Mouse (Mus musculus): ENCODE measurements around the gene Lipo3. TPM values are rescaled to one million over a fixed set of nuclear protein-coding genes. Genes with fewer than 3 reads are reported as not detected.
"Not testable (repeated sequence)": the region's sequence is repeated elsewhere in the genome, so short reads cannot be mapped to it uniquely, and the experiment has no call there.

Gene Lipo3
- 13.4 and 13.8 TPM in 2 replicates for polyA plus RNA-seq (2016; fragmentation: Nextera tagmentation; extraction: Ambion mirVana)

- peak within 1 kb of the TSS; percentile 39 for H3K4me2 ChIP-seq (replicated peaks)
These were observed at the start of gene Lipo3 for GRCm38 (mm10) chr19:33761287-33762086. Gene Lipo3 (minus strand): TSS chr19:33761951.

GRCm38 (mm10) chr19:33787359-33787758 is 25.6 kb upstream of the Lipo3 start, which contains the start of gene Lipo1:
Gene Lipo1 (minus strand): TSS chr19:33787459.
- not testable (repeated sequence) for H3K4me2 ChIP-seq (replicated peaks); H3K36me3 ChIP-seq

More at GRCm38 (mm10) chr19:33761287-33762086, at the start of gene Lipo3:
- 0 out of 2 replicates have a peak within 1 kb of the TSS, but pooled peaks have one; percentile 12 for H3K4me3 ChIP-seq
- not testable (repeated sequence) for H3K9me3 ChIP-seq (replicated peaks); H3K27ac ChIP-seq; H3K9ac ChIP-seq; H3K4me1 ChIP-seq; H3K36me3 ChIP-seq; H3K27me3 ChIP-seq
- WGBS: 30% methylated on average over 14 of the region's 41 CpGs
- peak; percentile 96 for ATAC-seq (ENCODE audit: low FRiP score)

GRCm38 (mm10) chr19:33786576-33787277 is 25.0 kb upstream of the Lipo3 start:
- Histone ChIP-seq H3K4me3 (no peak overlapping the region), H3K36me3 (no peaks in the 10 kb centered on the region), H3K9me3 (replicated peaks) (no peaks in the 10 kb centered on the region), H3K27me3 (no peaks in the 10 kb centered on the region), H3K9ac (no peak overlapping the region), H3K4me1 (no peaks in the 10 kb centered on the region), H3K27ac (no peak overlapping the region), H3K4me2 (replicated peaks) (no peak overlapping the region)
- WGBS: 90% methylated on average over 12 of the region's 12 CpGs
- no peak for ATAC-seq (ENCODE audit: low FRiP score)

More at GRCm38 (mm10) chr19:33787359-33787758, 25.6 kb upstream of the Lipo3 start, which contains the start of gene Lipo1:
- not testable (repeated sequence) for H3K27me3 ChIP-seq; H3K9ac ChIP-seq; H3K4me3 ChIP-seq; H3K4me1 ChIP-seq; H3K27ac ChIP-seq; ATAC-seq (ENCODE audit: low FRiP score); H3K9me3 ChIP-seq (replicated peaks)

- H3K4me3 ChIP-seq; H3K9me3 ChIP-seq (replicated peaks); H3K4me2 ChIP-seq (replicated peaks); H3K27me3 ChIP-seq; H3K27ac ChIP-seq; H3K9ac ChIP-seq; H3K36me3 ChIP-seq; H3K4me1 ChIP-seq; ATAC-seq (ENCODE audit: low FRiP score): not testable (repeated sequence)
- 96% methylated on average over 1 of the region's 1 CpGs for WGBS
These were observed 10.5 kb downstream of the Lipo3 start, which contains the start of gene Lipo2 for GRCm38 (mm10) chr19:33751259-33751658. Gene Lipo2 (minus strand): TSS chr19:33751359.

- not testable (repeated sequence) for H3K9ac ChIP-seq; ATAC-seq (ENCODE audit: low FRiP score); H3K4me3 ChIP-seq; H3K4me2 ChIP-seq (replicated peaks); H3K4me1 ChIP-seq; H3K27ac ChIP-seq; H3K27me3 ChIP-seq; H3K36me3 ChIP-seq; H3K9me3 ChIP-seq (replicated peaks)
These were observed 136.6 kb downstream of the Lipo3 start, which contains the start of gene Gm8978 for GRCm38 (mm10) chr19:33625152-33625551. Gene Gm8978 (minus strand): TSS chr19:33625252.

GRCm38 (mm10) chr19:33589626-33590302 is 172.0 kb downstream of the Lipo3 start:
- H3K27me3 ChIP-seq; H3K36me3 ChIP-seq; H3K27ac ChIP-seq; H3K4me1 ChIP-seq; H3K9me3 ChIP-seq (replicated peaks): not testable (repeated sequence)
- peak overlapping the region; percentile 39 for H3K4me3 ChIP-seq
- ATAC-seq (ENCODE audit: low FRiP score): peak; percentile 100
- 2% methylated on average over 10 of the region's 38 CpGs for WGBS
- H3K9ac ChIP-seq: peak overlapping the region; percentile 49; the same call in 1 of the 2 replicates
- peak overlapping the region; percentile 49 for H3K4me2 ChIP-seq (replicated peaks)

GRCm38 (mm10) chr19:33568551-33568950 is 193.2 kb downstream of the Lipo3 start:
- not testable (repeated sequence) for H3K4me1 ChIP-seq; H3K27me3 ChIP-seq; H3K9me3 ChIP-seq (replicated peaks); H3K36me3 ChIP-seq; ATAC-seq (ENCODE audit: low FRiP score); H3K27ac ChIP-seq; H3K9ac ChIP-seq; H3K4me3 ChIP-seq; H3K4me2 ChIP-seq (replicated peaks)
- WGBS: 84% methylated on average over 5 of the region's 5 CpGs

GRCm38 (mm10) chr19:33517680-33518079 is 244.1 kb downstream of the Lipo3 start, which contains the start of gene Lipo4:
Gene Lipo4 (minus strand): TSS chr19:33517780.
- Histone ChIP-seq H3K9me3 (replicated peaks) (no peaks in the 10 kb centered on the region), H3K4me1 (no peaks in the 10 kb centered on the region), H3K4me2 (replicated peaks) (no peak within 1 kb of the TSS), H3K36me3 (no peaks in the 10 kb centered on the region), H3K27ac (no peak within 1 kb of the TSS), H3K4me3 (no peak within 1 kb of the TSS), H3K9ac (no peak within 1 kb of the TSS), H3K27me3 (no peaks in the 10 kb centered on the region)
- ATAC-seq (ENCODE audit: low FRiP score): no peak

Small RNAs within 50 kb of the gene (microRNA-seq; reads per million reads assigned to microRNA genes)
- gene Gm27440: not detected

Other genes with a start within 250 kb of the Lipo3 start
- gene Lipo4, start 244.2 kb downstream of the Lipo3 start, polyA plus RNA-seq (2016; fragmentation: Nextera tagmentation; extraction: Ambion mirVana): not detected in 2 replicates
- gene Gm8978, start 136.7 kb downstream of the Lipo3 start, polyA plus RNA-seq (2016; fragmentation: Nextera tagmentation; extraction: Ambion mirVana): not detected in 2 replicates
- gene Lipo2, start 10.6 kb downstream of the Lipo3 start, polyA plus RNA-seq (2016; fragmentation: Nextera tagmentation; extraction: Ambion mirVana): 0.57 TPM in 1 of 2 replicates, not detected in the other
- not detected in 2 replicates for gene Lipo1, start 25.5 kb upstream of the Lipo3 start, polyA plus RNA-seq (2016; fragmentation: Nextera tagmentation; extraction: Ambion mirVana)
- gene Lipf, start 199.2 kb upstream of the Lipo3 start, polyA plus RNA-seq (2016; fragmentation: Nextera tagmentation; extraction: Ambion mirVana): not detected in 2 replicates
- gene Lipk, start 246.3 kb upstream of the Lipo3 start, polyA plus RNA-seq (2016; fragmentation: Nextera tagmentation; extraction: Ambion mirVana): not detected in 2 replicates

Measured in hindbrain, embryonic 12.5 days (tissue).